26 mouse cellular contexts compared by ENCODE assay signal in genomic region chr1:43915428-43915827, GRCm38 (mm10).
"Had no signal": no experiment of that assay in that cellular context is flagged by ENCODE, and none has a peak within 500 bp of the region (broad histone marks: within the 10 kb centered on the region; RNA-seq: fewer than 3 reads in every experiment).

No protein-coding gene starts in this region.

- H3K4me1 ChIP-seq: heart, embryonic 13.5 days; heart, embryonic 15.5 days; hindbrain, embryonic 13.5 days; hindbrain, embryonic 15.5 days; intestine, embryonic 15.5 days; limb, embryonic 13.5 days; limb, embryonic 15.5 days; liver, embryonic 12.5 days had no signal

- H3K9ac ChIP-seq: heart, embryonic 13.5 days; heart, embryonic 15.5 days; hindbrain, embryonic 13.5 days; hindbrain, embryonic 15.5 days; intestine, embryonic 15.5 days; limb, embryonic 13.5 days; limb, embryonic 15.5 days; liver, embryonic 12.5 days; liver, embryonic 14.5 days had no signal

- H3K9me3 ChIP-seq: heart, embryonic 13.5 days; heart, embryonic 15.5 days; hindbrain, embryonic 13.5 days; hindbrain, embryonic 15.5 days; intestine, embryonic 15.5 days; limb, embryonic 13.5 days; limb, embryonic 15.5 days; liver, embryonic 12.5 days had no signal

- DNase-seq: gastrocnemius, postnatal 14 days; gastrocnemius, postnatal 36 days; heart, adult 11 months; heart, adult 2 months; heart, postnatal 14 days; heart, postnatal 36 days; kidney, adult 18-20 months; kidney, adult 8-10 months; kidney, postnatal 10 days; kidney, postnatal 25 days; kidney, postnatal 4 days; left cerebral cortex, postnatal 4 days had no signal

- H3K27me3 ChIP-seq: heart, embryonic 13.5 days; heart, embryonic 15.5 days; hindbrain, embryonic 13.5 days; hindbrain, embryonic 15.5 days; intestine, embryonic 15.5 days; limb, embryonic 13.5 days; limb, embryonic 15.5 days; liver, embryonic 12.5 days had no signal

- ATAC-seq: hindbrain, postnatal 0 days; intestine, embryonic 15.5 days; intestine, postnatal 0 days; liver, embryonic 12.5 days had no signal

- H3K36me3 ChIP-seq: heart, embryonic 13.5 days; heart, embryonic 15.5 days; hindbrain, embryonic 13.5 days; hindbrain, embryonic 15.5 days; intestine, embryonic 15.5 days; limb, embryonic 13.5 days; limb, embryonic 15.5 days; liver, embryonic 12.5 days had no signal

- H3K27ac ChIP-seq: heart, adult 2 months; heart, embryonic 13.5 days; heart, embryonic 15.5 days; hindbrain, embryonic 13.5 days; hindbrain, embryonic 15.5 days; hindbrain, postnatal 0 days; intestine, embryonic 15.5 days; layer of hippocampus, adult 2 months; left cerebral cortex, adult 2 months; limb, embryonic 13.5 days; limb, embryonic 15.5 days; liver, embryonic 12.5 days; liver, embryonic 14.5 days had no signal

- H3K4me2 ChIP-seq: heart, embryonic 11.5 days; heart, embryonic 13.5 days; heart, embryonic 15.5 days; hindbrain, embryonic 13.5 days; hindbrain, embryonic 15.5 days; intestine, embryonic 15.5 days; limb, embryonic 13.5 days; limb, embryonic 15.5 days; liver, embryonic 12.5 days had no signal

- H3K4me3 ChIP-seq: heart, adult 2 months; heart, embryonic 13.5 days; heart, embryonic 15.5 days; hindbrain, embryonic 13.5 days; hindbrain, embryonic 15.5 days; intestine, embryonic 15.5 days; layer of hippocampus, adult 2 months; left cerebral cortex, adult 2 months; limb, embryonic 13.5 days; limb, embryonic 15.5 days; liver, embryonic 12.5 days had no signal
